Mouse (Mus musculus): ENCODE measurements around the gene Gm20906. TPM values are rescaled to one million over a fixed set of nuclear protein-coding genes. Genes with fewer than 3 reads are reported as not detected.

Gm20906 gene
- not detected for total RNA-seq (2023)

GRCm38 (mm10) chrY:87550666-87551065 is at the start of gene Gm20906:
Gene Gm20906, plus strand, starts transcription at chrY:87550966.

All from CD4-positive naive resting alpha-beta T cell, adult 76 days (primary cell).